Mouse (Mus musculus) MEL (cell line): ENCODE results near the gene Krt42. TPM values are rescaled to one million over a fixed set of nuclear protein-coding genes. Genes with fewer than 3 reads are reported as not detected.

Experiments used
- DNase-seq: peaks from one replicate; pipeline ENCODE4 v3.0.0; 2011; ENCODE audit warnings: low read depth, low spot score
- H3K27ac ChIP-seq: 2 replicates; pipeline ENCODE4 v1.5.1; 2012; ENCODE audit warnings: low read depth, mild to moderate bottlenecking, control low read depth, low read length, moderate library complexity; ENCODE audit not compliant: control insufficient read depth
- H3K27me3 ChIP-seq, 2 experiments: fragments of 150-350 bp in 1 of 2; sonication (generic) in 1 of 2; 2 replicates each; pipeline ENCODE4 v1.6.1; 2012; ENCODE audit warnings: low read length in 2 of 2, mild to moderate bottlenecking in 2 of 2, improper control_type of control experiment in 1 of 2, moderate library complexity in 1 of 2; ENCODE audit not compliant: insufficient read depth in 2 of 2, control insufficient read depth in 1 of 2
- H3K36me3 ChIP-seq, 2 experiments: 2 replicates each; pipeline ENCODE4 v1.6.1; 2012 to 2014; ENCODE audit warnings: low read length in 2 of 2, improper control_type of control experiment in 1 of 2, inconsistent platforms in 1 of 2, mild to moderate bottlenecking in 1 of 2; ENCODE audit not compliant: insufficient read depth in 2 of 2, control insufficient read depth in 1 of 2
- H3K4me1 ChIP-seq, 2 experiments: fragments of 150-350 bp in 1 of 2; sonication (generic) in 1 of 2; 2 replicates each; pipeline ENCODE4 v1.6.1; 2012; ENCODE audit warnings: low read length in 2 of 2, improper control_type of control experiment in 1 of 2, mild to moderate bottlenecking in 1 of 2; ENCODE audit not compliant: insufficient read depth in 2 of 2, control insufficient read depth in 1 of 2
- H3K4me3 ChIP-seq, 2 experiments: fragments of 150-350 bp in 1 of 2; sonication (generic) in 1 of 2; 2 replicates each; pipeline ENCODE4 v1.5.1; 2012; ENCODE audit warnings: low read depth in 2 of 2, low read length in 2 of 2, mild to moderate bottlenecking in 2 of 2, moderate library complexity in 2 of 2, control low read depth in 1 of 2, improper control_type of control experiment in 1 of 2; ENCODE audit not compliant: control insufficient read depth in 1 of 2, insufficient read depth in 1 of 2
- H3K79me2 ChIP-seq: 2 replicates; pipeline ENCODE4 v1.6.1; 2012; ENCODE audit warnings: mild to moderate bottlenecking, low read length, moderate library complexity; ENCODE audit not compliant: control insufficient read depth, poor library complexity, insufficient read depth
- H3K9ac ChIP-seq: 2 replicates; pipeline ENCODE4 v1.6.1; 2012; ENCODE audit warnings: low read depth, mild to moderate bottlenecking, control low read depth, low read length, moderate library complexity; ENCODE audit not compliant: control insufficient read depth, poor library complexity, severe bottlenecking
- H3K9me3 ChIP-seq: fragments of 150-350 bp; sonication (generic); replicated peaks from 2 replicates; pipeline ENCODE4 v1.6.1; 2012; ENCODE audit warnings: mild to moderate bottlenecking, low read length, improper control_type of control experiment, moderate library complexity; ENCODE audit not compliant: insufficient read depth
- CTCF ChIP-seq, 3 experiments: IDR thresholded peaks in 2 of 3; conservative IDR thresholded peaks in 1 of 3; 2 replicates each; pipeline ENCODE4 v1.5.1; 2011 to 2012; ENCODE audit warnings: low read length in 3 of 3, low read depth in 2 of 3, mild to moderate bottlenecking in 2 of 3, improper control_type of control experiment in 1 of 3, inconsistent platforms in 1 of 3, mixed read lengths in 1 of 3, moderate library complexity in 1 of 3; ENCODE audit not compliant: control insufficient read depth in 1 of 3, insufficient read depth in 1 of 3, poor library complexity in 1 of 3, severe bottlenecking in 1 of 3
- EP300 ChIP-seq, 2 experiments: IDR thresholded peaks; 2 replicates each; pipeline ENCODE4 v1.6.1; 2011; ENCODE audit warnings: improper control_type of control experiment in 2 of 2, low read length in 2 of 2, low read depth in 1 of 2, mild to moderate bottlenecking in 1 of 2
- GABPA ChIP-seq: IDR thresholded peaks from 2 replicates; pipeline ENCODE4 v1.6.1; 2012; ENCODE audit warnings: low read depth, mild to moderate bottlenecking, inconsistent platforms, low read length, improper control_type of control experiment, moderate library complexity
- GATA1 ChIP-seq: IDR thresholded peaks from 2 replicates; pipeline ENCODE4 v1.6.1; 2011; ENCODE audit warnings: low read depth, low read length, improper control_type of control experiment
- HCFC1 ChIP-seq: IDR thresholded peaks from 2 replicates; pipeline ENCODE4 v1.6.1; 2012; ENCODE audit warnings: low read depth, mild to moderate bottlenecking, inconsistent platforms, low read length, improper control_type of control experiment, moderate library complexity
- KAT2A ChIP-seq: conservative IDR thresholded peaks from 2 replicates; pipeline ENCODE4 v1.6.1; 2012; ENCODE audit warnings: low read depth, low read length, improper control_type of control experiment, inconsistent platforms
- MAFK ChIP-seq: IDR thresholded peaks from 2 replicates; pipeline ENCODE4 v1.6.1; 2011; ENCODE audit warnings: low read depth, mild to moderate bottlenecking, low read length, improper control_type of control experiment, borderline replicate concordance
- MYC ChIP-seq: IDR thresholded peaks from 2 replicates; pipeline ENCODE4 v1.6.1; 2011; ENCODE audit warnings: low read depth, mild to moderate bottlenecking, low read length, improper control_type of control experiment, moderate library complexity
- NELFE ChIP-seq: IDR thresholded peaks from 2 replicates; pipeline ENCODE4 v1.6.1; 2011; ENCODE audit warnings: low read depth, low read length, improper control_type of control experiment
- POLR2A ChIP-seq, 2 experiments: IDR thresholded peaks; 2 replicates each; pipeline ENCODE4 v1.6.1; 2011 to 2012; ENCODE audit warnings: low read length in 2 of 2, mild to moderate bottlenecking in 2 of 2, control low read depth in 1 of 2, improper control_type of control experiment in 1 of 2, low read depth in 1 of 2, moderate library complexity in 1 of 2; ENCODE audit not compliant: control insufficient read depth in 1 of 2, insufficient read depth in 1 of 2, poor library complexity in 1 of 2
- RAD21 ChIP-seq: IDR thresholded peaks from 2 replicates; pipeline ENCODE4 v1.6.1; 2011; ENCODE audit warnings: mild to moderate bottlenecking, low read depth, low read length, improper control_type of control experiment
- SIN3A ChIP-seq: IDR thresholded peaks from 2 replicates; pipeline ENCODE4 v1.6.1; 2012; ENCODE audit warnings: low read length, improper control_type of control experiment, inconsistent platforms
- SMC3 ChIP-seq: IDR thresholded peaks from 2 replicates; pipeline ENCODE4 v1.6.1; 2011; ENCODE audit warnings: low read depth, low read length, improper control_type of control experiment
- TAL1 ChIP-seq: IDR thresholded peaks from 2 replicates; pipeline ENCODE4 v1.6.1; 2012; ENCODE audit warnings: mild to moderate bottlenecking, inconsistent platforms, low read length, moderate library complexity, mixed read lengths
- UBTF ChIP-seq: IDR thresholded peaks from 2 replicates; pipeline ENCODE4 v1.6.1; 2012; ENCODE audit warnings: low read depth, mild to moderate bottlenecking, inconsistent platforms, low read length, improper control_type of control experiment, moderate library complexity, borderline replicate concordance; ENCODE audit not compliant: insufficient read depth
- USF2 ChIP-seq, 2 experiments: IDR thresholded peaks; 2 replicates each; pipeline ENCODE4 v1.6.1; 2011 to 2012; ENCODE audit warnings: improper control_type of control experiment in 2 of 2, low read length in 2 of 2, borderline replicate concordance in 1 of 2, inconsistent platforms in 1 of 2, low read depth in 1 of 2, mild to moderate bottlenecking in 1 of 2; ENCODE audit not compliant: insufficient read depth in 1 of 2
- ZKSCAN1 ChIP-seq: IDR thresholded peaks from 2 replicates; pipeline ENCODE4 v1.6.1; 2012; ENCODE audit warnings: low read depth, mild to moderate bottlenecking, inconsistent platforms, low read length, improper control_type of control experiment, moderate library complexity
- polyA plus RNA-seq, 2 experiments: library from polyadenylated mRNA; stranded (reverse) in 1 of 2; unstranded in 1 of 2; fragments of >175 nt in 1 of 2; fragments of >200 nt in 1 of 2; gene quantifications; 2 replicates each; pipeline versions ENCODE4 v1.2.1 to v1.2.4; 2012; ENCODE audit warnings: low replicate concordance in 2 of 2, low read depth in 1 of 2; ENCODE audit not compliant: insufficient read length in 2 of 2, insufficient read depth in 1 of 2, missing spikeins in 1 of 2
- total RNA-seq: library from RNA; depleted of rRNA; stranded (reverse); fragments of 300-350 nt; gene quantifications from 2 replicates; pipeline ENCODE4 v1.2.3, GENCODE M21; 2012

The Krt42 gene
- total and polyA plus RNA-seq, 3 experiments, result not detected

- Histone ChIP-seq H3K27ac (no peak overlapping the region), H3K4me1 (no peaks in the 10 kb centered on the region), H3K79me2 (no peaks in the 10 kb centered on the region), H3K27me3 (peaks cover 10 to 11% of the 10 kb centered on the region in 2 experiments), H3K4me3 (no peak overlapping the region), H3K36me3 (no peaks in the 10 kb centered on the region), H3K9ac (no peak overlapping the region), H3K9me3 (no peaks in the 10 kb centered on the region)
- no peak for TF ChIP-seq EP300 (IDR thresholded peaks at IDR 0.05; ENCODE audit: low read depth in 1 of 2, low read length in 2 of 2)
- TF ChIP-seq KAT2A, result no peak
- no peak for TF ChIP-seq UBTF
- no peak for DNase-seq
Observed at GRCm38 (mm10) chr11:100287024-100287423, 17.4 kb upstream of the Krt42 start.

- no peak overlapping the region for H3K27ac ChIP-seq
- no peak for DNase-seq
- no peak overlapping the region for H3K9ac ChIP-seq
- H3K4me3 ChIP-seq, result no peak overlapping the region
- H3K4me1 ChIP-seq, result no peaks in the 10 kb centered on the region
- H3K36me3 ChIP-seq, result no peaks in the 10 kb centered on the region
- no peaks in the 10 kb centered on the region for H3K9me3 ChIP-seq
- no peak for TF ChIP-seq GATA1
- no peak for TF ChIP-seq MYC
- TF ChIP-seq GABPA, result no peak
- TF ChIP-seq POLR2A (IDR thresholded peaks at IDR 0.05; ENCODE audit: control insufficient read depth in 1 of 2, insufficient read depth in 1 of 2, low read depth in 1 of 2, low read length in 2 of 2, poor library complexity in 1 of 2), result no peak
- H3K79me2 ChIP-seq, result no peaks in the 10 kb centered on the region
- peaks cover 1% of the 10 kb centered on the region in 2 experiments; a peak in 2 of 4 replicates for H3K27me3 ChIP-seq
Observed at GRCm38 (mm10) chr11:100284988-100285387, 15.3 kb upstream of the Krt42 start.

GRCm38 (mm10) chr11:100282549-100282948 is 12.9 kb upstream of the Krt42 start:
- H3K4me1 ChIP-seq, result no peaks in the 10 kb centered on the region
- H3K9ac ChIP-seq, result no peak overlapping the region
- peak; percentile 77 for DNase-seq
- no peaks in the 10 kb centered on the region for H3K9me3 ChIP-seq
- TF ChIP-seq USF2 (IDR thresholded peaks at IDR 0.05; ENCODE audit: borderline replicate concordance in 1 of 2, insufficient read depth in 1 of 2, low read depth in 1 of 2, low read length in 2 of 2), result no peak
- TF ChIP-seq HCFC1, result no peak
- TF ChIP-seq SMC3, result peak; percentile 66
- TF ChIP-seq ZKSCAN1, result no peak
- no peak for TF ChIP-seq MAFK
- peak; percentile 83 to 97 (median 90) for TF ChIP-seq CTCF (IDR thresholded peaks at IDR 0.05 in 2 of 3, conservative IDR thresholded peaks at IDR 0.05 in 1 of 3; ENCODE audit: control insufficient read depth in 1 of 3, insufficient read depth in 1 of 3, low read depth in 2 of 3, low read length in 3 of 3, poor library complexity in 1 of 3, severe bottlenecking in 1 of 3)
- TF ChIP-seq TAL1, result no peak
- no peak for TF ChIP-seq GATA1
- peak; percentile 15 for TF ChIP-seq RAD21
- TF ChIP-seq SIN3A, result no peak
- no peak for TF ChIP-seq GABPA
- TF ChIP-seq NELFE, result no peak
- no peaks in the 10 kb centered on the region for H3K36me3 ChIP-seq
- no peaks in the 10 kb centered on the region; a peak in 1 of 4 replicates for H3K27me3 ChIP-seq
- H3K27ac ChIP-seq, result no peak overlapping the region
- no peak overlapping the region for H3K4me3 ChIP-seq
- H3K79me2 ChIP-seq, result no peaks in the 10 kb centered on the region
